Mouse (Mus musculus) thymus, adult 2 months (tissue): Measurements from ENCODE around the gene Ube2s. TPM values are rescaled to one million over a fixed set of nuclear protein-coding genes. Genes with fewer than 3 reads are reported as not detected.

Experiments used
- DNase-seq: peaks from one replicate; pipeline ENCODE4 v3.0.0; 2021
- H3K27ac ChIP-seq: fragments of 200-500 bp; 2 replicates; pipeline ENCODE4 v1.5.1; 2012; ENCODE audit warnings: low read length, control low read depth; ENCODE audit not compliant: control insufficient read depth, insufficient read depth
- H3K27me3 ChIP-seq: fragments of 200-500 bp; 2 replicates; pipeline ENCODE4 v1.6.1; 2012; ENCODE audit warnings: mild to moderate bottlenecking, low read length, moderate library complexity, mixed read lengths; ENCODE audit not compliant: control insufficient read depth, insufficient read depth
- H3K36me3 ChIP-seq: fragments of 200-500 bp; 2 replicates; pipeline ENCODE4 v1.6.1; 2012; ENCODE audit warnings: mild to moderate bottlenecking, low read length, moderate library complexity; ENCODE audit not compliant: control insufficient read depth, insufficient read depth
- H3K4me1 ChIP-seq: fragments of 200-500 bp; replicated peaks from 2 replicates; pipeline ENCODE4 v1.6.1; 2012; ENCODE audit warnings: low read length; ENCODE audit not compliant: control insufficient read depth, insufficient read depth
- H3K4me3 ChIP-seq: fragments of 200-500 bp; 2 replicates; pipeline ENCODE4 v1.5.1; 2012; ENCODE audit warnings: mild to moderate bottlenecking, low read length, control low read depth, moderate library complexity; ENCODE audit not compliant: control insufficient read depth, insufficient read depth
- CTCF ChIP-seq: fragments of 200-500 bp; IDR thresholded peaks from 2 replicates; pipeline ENCODE4 v1.5.1; 2012; ENCODE audit warnings: mild to moderate bottlenecking, control low read depth, low read length, moderate library complexity, borderline replicate concordance; ENCODE audit not compliant: control insufficient read depth, poor library complexity, insufficient read depth; ENCODE audit errors: extremely low read depth
- POLR2A ChIP-seq: fragments of 200-500 bp; IDR thresholded peaks from 2 replicates; pipeline ENCODE4 v1.6.1; 2012; ENCODE audit warnings: mild to moderate bottlenecking, low read length, control low read depth, moderate library complexity; ENCODE audit not compliant: control insufficient read depth, poor library complexity, insufficient read depth; ENCODE audit errors: extremely low read depth
- WGBS: fragments of 180-500 bp; shearing (Covaris S2); methylation state at CpG from one replicate; pipeline ENCODE4 v1.1.7; 2018; 5-methylcytosine and 5-hydroxymethylcytosine counted together
- polyA plus RNA-seq: library from polyadenylated mRNA; depleted of rRNA; stranded (reverse); fragments of >200 nt; gene quantifications from 2 replicates; pipeline ENCODE4 v1.2.3, GENCODE M21; 2012; rRNA removed

The Ube2s gene
- polyA plus RNA-seq, 1 experiment = 970 TPM

DNA sequence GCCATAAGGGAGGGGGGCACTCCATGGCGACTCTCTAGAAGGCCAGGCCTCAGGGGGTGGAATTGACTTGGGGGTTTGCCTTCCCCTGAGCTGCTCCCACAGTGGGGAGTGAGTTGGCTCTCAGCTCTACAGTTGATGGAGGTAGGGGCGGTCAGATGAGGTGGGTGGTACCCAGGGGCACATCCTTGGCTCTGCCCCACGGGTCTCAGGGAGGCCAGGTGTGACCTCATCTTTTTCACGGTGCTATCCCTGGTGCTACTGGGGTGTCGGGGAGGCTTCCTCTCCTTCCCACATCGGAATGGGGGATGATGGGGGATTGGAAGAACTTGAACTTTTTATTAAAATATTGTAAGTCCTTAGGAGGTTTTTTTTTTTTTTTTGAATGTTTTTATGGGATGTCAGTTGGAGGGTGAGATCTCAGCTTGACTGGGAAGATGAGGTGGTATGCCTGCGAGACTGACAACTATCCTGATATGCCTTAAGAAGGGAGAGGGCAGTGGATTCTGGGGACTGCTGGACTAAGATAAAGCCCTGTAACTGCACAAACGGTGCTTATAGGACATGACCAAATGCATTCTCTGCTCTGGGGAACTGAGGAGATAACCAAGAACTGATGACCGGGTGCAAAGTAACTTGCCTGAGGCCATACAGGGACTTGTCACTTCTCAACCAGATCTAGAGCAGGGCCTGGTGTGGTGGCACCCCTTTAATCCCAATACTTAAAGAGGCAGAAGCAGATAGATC is 65.1 kb downstream of the Ube2s start:
- H3K36me3 ChIP-seq = no peaks in the 10 kb centered on the region
- peaks cover 9% of the 10 kb centered on the region for H3K4me1 ChIP-seq
- no peak overlapping the region for H3K27ac ChIP-seq
- no peak for DNase-seq
- H3K4me3 ChIP-seq = no peak overlapping the region
- no peaks in the 10 kb centered on the region for H3K27me3 ChIP-seq
- WGBS = 94% methylated on average over 9 of the region's 9 CpGs
- TF ChIP-seq CTCF = no peak
- no peak for TF ChIP-seq POLR2A

GRCm38 (mm10) chr7:4746326-4746980 is 65.9 kb downstream of the Ube2s start:
- Histone ChIP-seq H3K4me1 (peaks cover 1% of the 10 kb centered on the region; the same call in 1 of the 2 replicates), H3K36me3 (no peaks in the 10 kb centered on the region), H3K27ac (no peak overlapping the region), H3K4me3 (no peak overlapping the region), H3K27me3 (no peaks in the 10 kb centered on the region)
- WGBS = 97% methylated on average over 22 of the region's 22 CpGs
- DNase-seq = no peak
- no peak for TF ChIP-seq POLR2A
- no peak for TF ChIP-seq CTCF

DNA sequence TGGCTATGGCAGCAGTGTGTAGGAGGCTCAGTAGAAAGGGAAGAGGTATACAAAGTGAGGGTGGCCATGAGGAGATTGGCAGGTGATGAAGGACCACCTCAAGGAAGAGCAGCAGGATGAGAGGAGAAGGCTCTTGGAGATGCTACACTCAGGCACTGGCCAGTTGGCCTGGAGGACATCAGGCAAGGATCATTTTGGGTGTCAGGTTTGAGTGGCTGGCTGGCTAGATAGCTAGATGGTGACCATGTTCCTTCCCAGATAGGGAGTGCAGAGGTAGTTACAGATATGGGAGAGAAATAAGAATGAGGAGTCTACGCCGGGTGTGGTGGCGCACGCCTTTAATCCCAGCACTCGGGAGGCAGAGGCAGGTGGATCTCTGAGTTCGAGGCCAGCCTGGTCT is 67.5 kb downstream of the Ube2s start:
- Histone ChIP-seq H3K27me3 (no peaks in the 10 kb centered on the region), H3K36me3 (no peaks in the 10 kb centered on the region), H3K27ac (no peak overlapping the region), H3K4me1 (peaks cover 12% of the 10 kb centered on the region), H3K4me3 (no peak overlapping the region)
- over 99% methylated on average over 6 of the region's 6 CpGs for WGBS
- TF ChIP-seq POLR2A (no peak), CTCF (no peak)
- no peak for DNase-seq

Other genes starting within 250 kb of the Ube2s start
- gene Ptprh, start 208.5 kb downstream of the Ube2s start, polyA plus RNA-seq = 0.11 and 0.15 TPM in 2 replicates
- 103 and 113 TPM in 2 replicates for gene Tmem86b, start 181.2 kb downstream of the Ube2s start, polyA plus RNA-seq
- 419 and 475 TPM in 2 replicates for gene Ppp6r1, start 153.6 kb downstream of the Ube2s start, polyA plus RNA-seq
- gene Hspbp1, start 127.5 kb downstream of the Ube2s start, polyA plus RNA-seq = 53.0 and 55.4 TPM in 2 replicates
- 0.71 and 0.84 TPM in 2 replicates for gene Brsk1, start 122.0 kb downstream of the Ube2s start, polyA plus RNA-seq
- 2.2 and 3.7 TPM in 2 replicates for gene Tmem150b, start 87.3 kb downstream of the Ube2s start, polyA plus RNA-seq
- 224 and 250 TPM in 2 replicates for gene Kmt5c, start 72.5 kb downstream of the Ube2s start, polyA plus RNA-seq
- 36.6 and 47.7 TPM in 2 replicates for gene Cox6b2, start 59.5 kb downstream of the Ube2s start, polyA plus RNA-seq
- gene Fam71e2, start 41.3 kb downstream of the Ube2s start, polyA plus RNA-seq = 0.11 TPM in 1 of 2 replicates, not detected in the other
- 0.13 and 0.32 TPM in 2 replicates for gene Il11, start 29.7 kb downstream of the Ube2s start, polyA plus RNA-seq
- not detected in 2 replicates for gene Tmem190, start 29.7 kb downstream of the Ube2s start, polyA plus RNA-seq
- gene Tmem238, start 22.9 kb downstream of the Ube2s start, polyA plus RNA-seq = 18.1 and 23.5 TPM in 2 replicates
- 367 and 512 TPM in 2 replicates for gene Rpl28, start 19.7 kb downstream of the Ube2s start, polyA plus RNA-seq
- 0.48 and 0.74 TPM in 2 replicates for gene Shisa7, start 32.1 kb upstream of the Ube2s start, polyA plus RNA-seq
- gene Isoc2b, start 57.7 kb upstream of the Ube2s start, polyA plus RNA-seq = 21.8 and 23.6 TPM in 2 replicates
- gene Isoc2a, start 64.6 kb upstream of the Ube2s start, polyA plus RNA-seq = 20.3 and 20.5 TPM in 2 replicates
- gene Gm36210, start 93.9 kb upstream of the Ube2s start, polyA plus RNA-seq = 0.15 and 0.17 TPM in 2 replicates
- gene Zfp628, start 102.6 kb upstream of the Ube2s start, polyA plus RNA-seq = 40.2 and 51.2 TPM in 2 replicates
- gene Nat14, start 109.4 kb upstream of the Ube2s start, polyA plus RNA-seq = 4.4 and 5.9 TPM in 2 replicates
- 1.0 and 1.1 TPM in 2 replicates for gene Ssc5d, start 113.2 kb upstream of the Ube2s start, polyA plus RNA-seq
- 1.5 and 5.4 TPM in 2 replicates for gene Sbk2, start 151.8 kb upstream of the Ube2s start, polyA plus RNA-seq
- gene Sbk3, start 158.6 kb upstream of the Ube2s start, polyA plus RNA-seq = 0.36 and 3.7 TPM in 2 replicates
- 125 and 133 TPM in 2 replicates for gene Zfp579, start 183.6 kb upstream of the Ube2s start, polyA plus RNA-seq
- gene Zfp524, start 201.8 kb upstream of the Ube2s start, polyA plus RNA-seq = 52.2 and 54.6 TPM in 2 replicates
- gene Fiz1, start 202.1 kb upstream of the Ube2s start, polyA plus RNA-seq = 79.3 and 85.2 TPM in 2 replicates
- not detected in 2 replicates for gene Gm44973, start 202.9 kb upstream of the Ube2s start, polyA plus RNA-seq
- gene Zfp865, start 207.8 kb upstream of the Ube2s start, polyA plus RNA-seq = 105 and 120 TPM in 2 replicates
- gene Ccdc106, start 208.0 kb upstream of the Ube2s start, polyA plus RNA-seq = 0.52 and 0.97 TPM in 2 replicates
- gene 4632433K11Rik, start 221.5 kb upstream of the Ube2s start, polyA plus RNA-seq = not detected in 2 replicates
- 5.2 and 6.3 TPM in 2 replicates for gene Zfp784, start 225.9 kb upstream of the Ube2s start, polyA plus RNA-seq
- gene Zfp580, start 238.9 kb upstream of the Ube2s start, polyA plus RNA-seq = 29.9 and 42.3 TPM in 2 replicates
- 437 and 438 TPM in 2 replicates for gene U2af2, start 249.6 kb upstream of the Ube2s start, polyA plus RNA-seq